Mouse (Mus musculus): ENCODE data around the gene Rbfox3. TPM values are rescaled to one million over a fixed set of nuclear protein-coding genes. Genes with fewer than 3 reads are reported as not detected.

The Rbfox3 gene
- polyA plus RNA-seq, 1 experiment = 0.51 TPM

- Histone ChIP-seq H3K27ac (ENCODE audit: insufficient read depth, low read length) (0 out of 2 replicates have a peak within 1 kb of the TSS, but pooled peaks have one; percentile 28), H3K27me3 (ENCODE audit: control insufficient read depth, insufficient read depth, low read length) (no peaks in the 10 kb centered on the region), H3K36me3 (ENCODE audit: control insufficient read depth, insufficient read depth, low read length) (peaks cover 2% of the 10 kb centered on the region; the same call in 1 of the 2 replicates), H3K4me3 (ENCODE audit: extremely low read depth, insufficient read depth, insufficient read length) (peak within 1 kb of the TSS; percentile 83), H3K4me1 (ENCODE audit: control insufficient read depth, insufficient read depth, insufficient read length) (no peaks in the 10 kb centered on the region)
- WGBS = 1% methylated on average over 57 of the region's 57 CpGs
- DNase-seq (ENCODE audit: low read depth in 1 of 2, low spot score in 2 of 2) = peak; percentile 77 to 94
- TF ChIP-seq POLR2A (IDR thresholded peaks at IDR 0.05; ENCODE audit: low read depth, low read length) = peak; percentile 81
- no peak for TF ChIP-seq CTCF (IDR thresholded peaks at IDR 0.05; ENCODE audit: extremely low read depth, insufficient read depth, insufficient read length, insufficient replicate concordance)
Observed at GRCm38 (mm10) chr11:118476396-118477373, 434.7 kb downstream of the Rbfox3 start, which contains the start of gene Engase. Gene Engase, plus strand, starts transcription at chr11:118476829.

GRCm38 (mm10) chr11:118475496-118476083 lies 435.8 kb downstream of the Rbfox3 start:
- WGBS = 95% methylated on average over 7 of the region's 7 CpGs
- DNase-seq (ENCODE audit: low read depth in 1 of 2, low spot score in 2 of 2) = no peak
- H3K27me3 ChIP-seq (ENCODE audit: control insufficient read depth, insufficient read depth, low read length) = no peaks in the 10 kb centered on the region
- no peaks in the 10 kb centered on the region for H3K4me1 ChIP-seq (ENCODE audit: control insufficient read depth, insufficient read depth, insufficient read length)
- H3K4me3 ChIP-seq (ENCODE audit: extremely low read depth, insufficient read depth, insufficient read length) = no peak overlapping the region
- no peak overlapping the region for H3K27ac ChIP-seq (ENCODE audit: insufficient read depth, low read length)
- peaks cover 2% of the 10 kb centered on the region; the same call in 1 of the 2 replicates for H3K36me3 ChIP-seq (ENCODE audit: control insufficient read depth, insufficient read depth, low read length)
- TF ChIP-seq POLR2A (IDR thresholded peaks at IDR 0.05; ENCODE audit: low read depth, low read length) (no peak), CTCF (IDR thresholded peaks at IDR 0.05; ENCODE audit: extremely low read depth, insufficient read depth, insufficient read length, insufficient replicate concordance) (no peak)

- Histone ChIP-seq H3K4me3 (ENCODE audit: extremely low read depth, insufficient read depth, insufficient read length) (no peak overlapping the region), H3K36me3 (ENCODE audit: control insufficient read depth, insufficient read depth, low read length) (no peaks in the 10 kb centered on the region), H3K4me1 (ENCODE audit: control insufficient read depth, insufficient read depth, insufficient read length) (no peaks in the 10 kb centered on the region), H3K27ac (ENCODE audit: insufficient read depth, low read length) (no peak overlapping the region), H3K27me3 (ENCODE audit: control insufficient read depth, insufficient read depth, low read length) (no peaks in the 10 kb centered on the region)
- DNase-seq (ENCODE audit: low read depth in 1 of 2, low spot score in 2 of 2) = no peak
- WGBS = 49% methylated on average over 6 of the region's 6 CpGs
- no peak for TF ChIP-seq POLR2A (IDR thresholded peaks at IDR 0.05; ENCODE audit: low read depth, low read length)
- no peak for TF ChIP-seq CTCF (IDR thresholded peaks at IDR 0.05; ENCODE audit: extremely low read depth, insufficient read depth, insufficient read length, insufficient replicate concordance)
Observed at GRCm38 (mm10) chr11:118473842-118474500, 437.4 kb downstream of the Rbfox3 start.

GRCm38 (mm10) chr11:118473161-118473560 lies 438.2 kb downstream of the Rbfox3 start:
- Histone ChIP-seq H3K4me3 (ENCODE audit: extremely low read depth, insufficient read depth, insufficient read length) (no peak overlapping the region), H3K36me3 (ENCODE audit: control insufficient read depth, insufficient read depth, low read length) (no peaks in the 10 kb centered on the region), H3K27ac (ENCODE audit: insufficient read depth, low read length) (no peak overlapping the region), H3K4me1 (ENCODE audit: control insufficient read depth, insufficient read depth, insufficient read length) (no peaks in the 10 kb centered on the region), H3K27me3 (ENCODE audit: control insufficient read depth, insufficient read depth, low read length) (no peaks in the 10 kb centered on the region)
- no peak for DNase-seq (ENCODE audit: low read depth in 1 of 2, low spot score in 2 of 2)
- WGBS = 73% methylated on average over 1 of the region's 1 CpGs
- TF ChIP-seq CTCF (IDR thresholded peaks at IDR 0.05; ENCODE audit: extremely low read depth, insufficient read depth, insufficient read length, insufficient replicate concordance) (no peak), POLR2A (IDR thresholded peaks at IDR 0.05; ENCODE audit: low read depth, low read length) (no peak)

- TF ChIP-seq CTCF (IDR thresholded peaks at IDR 0.05; ENCODE audit: extremely low read depth, insufficient read depth, insufficient read length, insufficient replicate concordance) (no peak), POLR2A (IDR thresholded peaks at IDR 0.05; ENCODE audit: low read depth, low read length) (no peak)
- WGBS = 93% methylated on average over 13 of the region's 13 CpGs
- no peaks in the 10 kb centered on the region for H3K36me3 ChIP-seq (ENCODE audit: control insufficient read depth, insufficient read depth, low read length)
- DNase-seq (ENCODE audit: low read depth in 1 of 2, low spot score in 2 of 2) = no peak
- no peak overlapping the region for H3K27ac ChIP-seq (ENCODE audit: insufficient read depth, low read length)
- no peaks in the 10 kb centered on the region for H3K27me3 ChIP-seq (ENCODE audit: control insufficient read depth, insufficient read depth, low read length)
- no peaks in the 10 kb centered on the region for H3K4me1 ChIP-seq (ENCODE audit: control insufficient read depth, insufficient read depth, insufficient read length)
- no peak overlapping the region for H3K4me3 ChIP-seq (ENCODE audit: extremely low read depth, insufficient read depth, insufficient read length)
Observed at GRCm38 (mm10) chr11:118471676-118472075, 439.7 kb downstream of the Rbfox3 start.

GRCm38 (mm10) chr11:118470234-118470966 lies 441.0 kb downstream of the Rbfox3 start:
- TF ChIP-seq POLR2A (IDR thresholded peaks at IDR 0.05; ENCODE audit: low read depth, low read length) = no peak
- no peak for TF ChIP-seq CTCF (IDR thresholded peaks at IDR 0.05; ENCODE audit: extremely low read depth, insufficient read depth, insufficient read length, insufficient replicate concordance)
- H3K27ac ChIP-seq (ENCODE audit: insufficient read depth, low read length) = no peak overlapping the region
- no peak for DNase-seq (ENCODE audit: low read depth in 1 of 2, low spot score in 2 of 2)
- H3K4me3 ChIP-seq (ENCODE audit: extremely low read depth, insufficient read depth, insufficient read length) = no peak overlapping the region
- H3K27me3 ChIP-seq (ENCODE audit: control insufficient read depth, insufficient read depth, low read length) = no peaks in the 10 kb centered on the region
- no peaks in the 10 kb centered on the region for H3K4me1 ChIP-seq (ENCODE audit: control insufficient read depth, insufficient read depth, insufficient read length)
- H3K36me3 ChIP-seq (ENCODE audit: control insufficient read depth, insufficient read depth, low read length) = no peaks in the 10 kb centered on the region
- 9% methylated on average over 12 of the region's 12 CpGs for WGBS
